Mouse (Mus musculus): ENCODE data around the gene Ripor3. TPM values are rescaled to one million over a fixed set of nuclear protein-coding genes. Genes with fewer than 3 reads are reported as not detected.

Gene Ripor3
- total and polyA plus RNA-seq, 3 experiments = 0.17 TPM; not detected in 2

DNA sequence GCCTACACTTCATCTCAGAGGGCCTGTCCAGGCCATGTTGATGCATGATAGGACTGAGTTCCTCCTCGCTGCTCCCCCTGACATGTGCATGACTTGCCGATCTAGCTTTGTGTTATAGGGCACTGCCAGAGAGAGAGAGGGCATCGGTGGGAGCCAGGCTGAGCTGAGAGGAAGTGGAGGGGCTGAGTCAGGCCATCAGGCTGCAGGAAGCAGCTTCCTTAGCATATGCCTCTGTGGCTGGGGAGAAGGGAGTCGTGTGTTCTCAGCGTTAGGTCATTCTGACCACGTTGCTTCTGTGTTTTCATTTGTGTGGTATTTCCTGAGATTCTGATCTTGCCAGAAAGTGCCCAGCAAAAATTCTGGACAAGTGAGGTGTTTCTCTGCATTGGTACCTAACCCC lies 61.2 kb downstream of the Ripor3 start:
- in situ Hi-C loops (cut with MboI; ENCODE audit: low pct_ligation_motif_present, low pct_unique_long_range_greater_than_20kb, low sequenced_read_pairs) (no loop called here), dilution Hi-C loops (cut with MboI; ENCODE audit: extremely low pct_ligation_motif_present, extremely low pct_unique_long_range_greater_than_20kb, low sequenced_read_pairs) (no loop called here)
- Histone ChIP-seq H3K4me2 (ENCODE audit: insufficient read depth, low read depth, poor library complexity, severe bottlenecking) (no peak overlapping the region), H3K79me2 (replicated peaks; ENCODE audit: control insufficient read depth, extremely low read depth, insufficient read depth, poor library complexity, severe bottlenecking) (peaks cover 97% of the 10 kb centered on the region), H3K9ac (ENCODE audit: insufficient read depth, low read depth) (no peak overlapping the region), H3K4me3 (replicated peaks in 1 of 3; ENCODE audit: low read depth in 2 of 3, low read length in 2 of 3, poor library complexity in 1 of 3) (peak overlapping the region in 1 of 3 experiments; percentile 5), H3K9me3 (replicated peaks; ENCODE audit: low read length) (no peaks in the 10 kb centered on the region), H3K36me3 (replicated peaks in 1 of 2; ENCODE audit: control insufficient read depth in 1 of 2, insufficient read depth in 1 of 2, low read length in 1 of 2) (peaks cover 0 to 68% of the 10 kb centered on the region in 2 experiments), H3K4me1 (ENCODE audit: control insufficient read depth in 1 of 2, insufficient read depth in 2 of 2) (peaks cover 77 to 99% of the 10 kb centered on the region in 2 experiments), H3K27ac (ENCODE audit: insufficient read depth, low read depth) (peak overlapping the region; percentile 4; the same call in 1 of the 2 replicates), H3K27me3 (replicated peaks) (no peaks in the 10 kb centered on the region)
- TF ChIP-seq TCF12 (IDR thresholded peaks at IDR 0.05; ENCODE audit: low read depth, low read length) (no peak), ETS1 (conservative IDR thresholded peaks at IDR 0.05; ENCODE audit: low read depth, low read length) (peak; percentile 20; the same call in 1 of the 2 replicates)
- DNase-seq (ENCODE audit: extremely low read depth) = no peak

DNA sequence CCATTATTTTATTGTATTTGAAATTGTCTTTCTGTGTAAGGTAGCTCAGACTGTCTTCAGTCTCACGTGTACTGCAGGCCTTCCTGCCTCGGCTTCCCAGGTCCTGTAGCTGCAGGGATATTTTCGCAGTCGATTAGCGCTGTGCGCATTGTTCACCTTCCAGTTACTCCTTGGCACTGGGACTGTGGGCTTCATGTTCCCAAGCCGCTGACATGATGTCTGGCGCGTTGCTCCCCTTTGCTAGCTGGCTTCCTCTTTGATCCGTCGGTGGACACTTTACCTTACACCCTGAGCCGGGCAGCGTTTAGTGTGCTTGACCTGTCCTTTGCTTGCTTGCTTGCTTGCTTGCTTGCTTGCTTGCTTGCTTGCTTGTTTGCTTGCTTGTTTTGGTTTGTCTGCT lies 61.9 kb downstream of the Ripor3 start:
- Histone ChIP-seq H3K9ac (ENCODE audit: insufficient read depth, low read depth) (no peak overlapping the region), H3K27ac (ENCODE audit: insufficient read depth, low read depth) (0 out of 2 replicates have a peak overlapping the region, but pooled peaks have one; percentile 4), H3K9me3 (replicated peaks; ENCODE audit: low read length) (no peaks in the 10 kb centered on the region), H3K4me2 (ENCODE audit: insufficient read depth, low read depth, poor library complexity, severe bottlenecking) (no peak overlapping the region), H3K36me3 (replicated peaks in 1 of 2; ENCODE audit: control insufficient read depth in 1 of 2, insufficient read depth in 1 of 2, low read length in 1 of 2) (peaks cover 0 to 65% of the 10 kb centered on the region in 2 experiments), H3K4me1 (ENCODE audit: control insufficient read depth in 1 of 2, insufficient read depth in 2 of 2) (peaks cover 79 to 99% of the 10 kb centered on the region in 2 experiments), H3K27me3 (replicated peaks) (no peaks in the 10 kb centered on the region), H3K4me3 (replicated peaks in 1 of 3; ENCODE audit: low read depth in 2 of 3, low read length in 2 of 3, poor library complexity in 1 of 3) (no peak overlapping the region), H3K79me2 (replicated peaks; ENCODE audit: control insufficient read depth, extremely low read depth, insufficient read depth, poor library complexity, severe bottlenecking) (peaks cover 97% of the 10 kb centered on the region)
- DNase-seq (ENCODE audit: extremely low read depth) = no peak
- in situ Hi-C loops (cut with MboI; ENCODE audit: low pct_ligation_motif_present, low pct_unique_long_range_greater_than_20kb, low sequenced_read_pairs) = no loop called here
- dilution Hi-C loops (cut with MboI; ENCODE audit: extremely low pct_ligation_motif_present, extremely low pct_unique_long_range_greater_than_20kb, low sequenced_read_pairs) = no loop called here
- no peak for TF ChIP-seq SIN3A (IDR thresholded peaks at IDR 0.05; ENCODE audit: low read length)
- TF ChIP-seq JUND (conservative IDR thresholded peaks at IDR 0.05; ENCODE audit: low read depth, low read length) = no peak
- TF ChIP-seq CHD2 (IDR thresholded peaks at IDR 0.05; ENCODE audit: low read length) = no peak
- no peak for TF ChIP-seq MAZ (IDR thresholded peaks at IDR 0.05; ENCODE audit: low read depth, low read length)
- no peak for TF ChIP-seq RCOR1 (conservative IDR thresholded peaks at IDR 0.05; ENCODE audit: low read depth, low read length)
- TF ChIP-seq TBP (conservative IDR thresholded peaks at IDR 0.05; ENCODE audit: low read depth, low read length) = no peak
- no peak for TF ChIP-seq CHD1 (IDR thresholded peaks at IDR 0.05; ENCODE audit: low read depth, low read length)
- no peak for TF ChIP-seq KAT2A (IDR thresholded peaks at IDR 0.05; ENCODE audit: insufficient replicate concordance, low read length)
- TF ChIP-seq SMC3 (IDR thresholded peaks at IDR 0.05; ENCODE audit: low read depth, low read length) = no peak
- no peak for TF ChIP-seq BHLHE40 (IDR thresholded peaks at IDR 0.05; ENCODE audit: low read depth, low read length)
- TF ChIP-seq CTCF (conservative IDR thresholded peaks at IDR 0.05 in 1 of 2, IDR thresholded peaks at IDR 0.05 in 1 of 2; ENCODE audit: low read depth in 2 of 2, low read length in 2 of 2) = no peak
- TF ChIP-seq USF1 (IDR thresholded peaks at IDR 0.05; ENCODE audit: low read depth, low read length) = no peak
- TF ChIP-seq POLR2AphosphoS2 (IDR thresholded peaks at IDR 0.05; ENCODE audit: low read depth, low read length) = no peak
- TF ChIP-seq POLR2A (IDR thresholded peaks at IDR 0.05; ENCODE audit: low read depth, low read length) = no peak
- TF ChIP-seq E2F4 (IDR thresholded peaks at IDR 0.05; ENCODE audit: insufficient replicate concordance, low read depth, low read length) = no peak
- no peak for TF ChIP-seq MXI1 (IDR thresholded peaks at IDR 0.05; ENCODE audit: low read depth, low read length)
- no peak for TF ChIP-seq UBTF (IDR thresholded peaks at IDR 0.05; ENCODE audit: low read depth, low read length)

All from CH12.LX (cell line).